Mouse (Mus musculus) forebrain, embryonic 13.5 days (tissue): ENCODE data around the gene Tmub1. TPM values are rescaled to one million over a fixed set of nuclear protein-coding genes. Genes with fewer than 3 reads are reported as not detected.

Source experiments
- ATAC-seq: fragments of 200-750 bp; cut with Nextera tagmentation; 2 replicates; pipeline ENCODE4 v1.8.0; 2017
- H3K27ac ChIP-seq: fragments of 300-500 bp; sonication (generic); 2 replicates; pipeline ENCODE4 v1.5.1; 2015; ENCODE audit warnings: inconsistent platforms, mild to moderate bottlenecking, moderate library complexity
- H3K27me3 ChIP-seq: fragments of 300-500 bp; sonication (generic); 2 replicates; pipeline ENCODE4 v1.6.1; 2015; ENCODE audit warnings: mild to moderate bottlenecking, inconsistent platforms
- H3K36me3 ChIP-seq: fragments of 300-500 bp; sonication (generic); 2 replicates; pipeline ENCODE4 v1.6.1; 2015; ENCODE audit warnings: mild to moderate bottlenecking, inconsistent platforms; ENCODE audit not compliant: poor library complexity, severe bottlenecking
- H3K4me1 ChIP-seq: fragments of 300-500 bp; sonication (generic); 2 replicates; pipeline ENCODE4 v1.6.1; 2015; ENCODE audit warnings: inconsistent platforms
- H3K4me2 ChIP-seq: fragments of 300-500 bp; sonication (generic); 2 replicates; pipeline ENCODE4 v1.6.1; 2015; ENCODE audit warnings: inconsistent platforms, mild to moderate bottlenecking, moderate library complexity
- H3K4me3 ChIP-seq: fragments of 300-500 bp; sonication (generic); 2 replicates; pipeline ENCODE4 v1.5.1; 2015; ENCODE audit warnings: mild to moderate bottlenecking, inconsistent platforms
- H3K9ac ChIP-seq: fragments of 300-500 bp; sonication (generic); 2 replicates; pipeline ENCODE4 v1.6.1; 2015; ENCODE audit warnings: mild to moderate bottlenecking, inconsistent platforms
- H3K9me3 ChIP-seq: fragments of 300-500 bp; sonication (generic); replicated peaks from 2 replicates; pipeline ENCODE4 v1.6.1; 2016; ENCODE audit warnings: inconsistent platforms
- WGBS: fragments of 180-500 bp; shearing (Covaris S2); methylation state at CpG from one replicate; pipeline ENCODE4 v1.1.7; 2015; 5-methylcytosine and 5-hydroxymethylcytosine counted together
- polyA plus RNA-seq: library from polyadenylated mRNA; unstranded; fragments of >200 nt; fragmentation: Nextera tagmentation; extraction: Ambion mirVana; gene quantifications from 2 replicates; pipeline ENCODE4 v1.2.1, GENCODE M21; 2015

Tmub1 gene
- polyA plus RNA-seq, 1 experiment from 2014 or later: 32.5 TPM

GRCm38 (mm10) chr5:24477909-24478308 lies 30.3 kb upstream of the Tmub1 start:
- Histone ChIP-seq H3K9me3 (no peaks in the 10 kb centered on the region), H3K27me3 (peaks cover 39% of the 10 kb centered on the region), H3K4me1 (peaks cover 50% of the 10 kb centered on the region), H3K4me3 (no peak overlapping the region), H3K9ac (no peak overlapping the region), H3K36me3 (peaks cover 60% of the 10 kb centered on the region), H3K4me2 (no peak overlapping the region), H3K27ac (no peak overlapping the region)
- WGBS: 92% methylated on average over 9 of the region's 9 CpGs
- no peak for ATAC-seq

- H3K9ac ChIP-seq: peak overlapping the region; percentile 58; the same call in 1 of the 2 replicates
- H3K4me1 ChIP-seq: peaks cover 36% of the 10 kb centered on the region
- no peak overlapping the region for H3K27ac ChIP-seq
- H3K4me2 ChIP-seq: peak overlapping the region; percentile 64; the same call in 1 of the 2 replicates
- WGBS: 77% methylated on average over 6 of the region's 6 CpGs
- H3K9me3 ChIP-seq: no peaks in the 10 kb centered on the region
- peaks cover 42% of the 10 kb centered on the region for H3K36me3 ChIP-seq
- ATAC-seq: no peak
- H3K27me3 ChIP-seq: peaks cover 40% of the 10 kb centered on the region
- H3K4me3 ChIP-seq: no peak overlapping the region
Observed at GRCm38 (mm10) chr5:24475476-24476241, 28.0 kb upstream of the Tmub1 start.

- Histone ChIP-seq H3K27ac (no peak overlapping the region), H3K36me3 (peaks cover 34% of the 10 kb centered on the region), H3K4me1 (peaks cover 33% of the 10 kb centered on the region), H3K4me3 (peak overlapping the region; percentile 38), H3K9me3 (no peaks in the 10 kb centered on the region), H3K9ac (peak overlapping the region; percentile 58), H3K4me2 (peak overlapping the region; percentile 64), H3K27me3 (peaks cover 40% of the 10 kb centered on the region)
- peak; percentile 12; the same call in 1 of the 2 replicates for ATAC-seq
- 3% methylated on average over 63 of the region's 67 CpGs for WGBS
Observed at GRCm38 (mm10) chr5:24474723-24475261, 27.1 kb upstream of the Tmub1 start.

- H3K4me1 ChIP-seq: peaks cover 33% of the 10 kb centered on the region
- 3% methylated on average over 52 of the region's 77 CpGs for WGBS
- H3K9ac ChIP-seq: peak overlapping the region; percentile 58
- H3K4me2 ChIP-seq: peak overlapping the region; percentile 64
- H3K27ac ChIP-seq: no peak overlapping the region
- H3K9me3 ChIP-seq: no peaks in the 10 kb centered on the region
- H3K27me3 ChIP-seq: peaks cover 40% of the 10 kb centered on the region
- peaks cover 28% of the 10 kb centered on the region for H3K36me3 ChIP-seq
- peak overlapping the region; percentile 38 for H3K4me3 ChIP-seq
- peak; percentile 22 for ATAC-seq
Observed at GRCm38 (mm10) chr5:24474025-24474722, 26.5 kb upstream of the Tmub1 start.

GRCm38 (mm10) chr5:24472884-24473619 lies 25.4 kb upstream of the Tmub1 start:
- H3K27me3 ChIP-seq: peaks cover 40% of the 10 kb centered on the region
- H3K36me3 ChIP-seq: peaks cover 16% of the 10 kb centered on the region
- H3K27ac ChIP-seq: no peak overlapping the region
- no peak overlapping the region for H3K4me3 ChIP-seq
- no peak overlapping the region for H3K9ac ChIP-seq
- no peak overlapping the region for H3K4me2 ChIP-seq
- H3K9me3 ChIP-seq: no peaks in the 10 kb centered on the region
- WGBS: 21% methylated on average over 7 of the region's 7 CpGs
- peaks cover 28% of the 10 kb centered on the region for H3K4me1 ChIP-seq
- ATAC-seq: no peak

- 11% methylated on average over 5 of the region's 5 CpGs for WGBS
- no peak overlapping the region for H3K4me2 ChIP-seq
- H3K36me3 ChIP-seq: no peaks in the 10 kb centered on the region
- H3K4me3 ChIP-seq: no peak overlapping the region
- no peaks in the 10 kb centered on the region for H3K9me3 ChIP-seq
- H3K4me1 ChIP-seq: peaks cover 42% of the 10 kb centered on the region
- peaks cover 36% of the 10 kb centered on the region for H3K27me3 ChIP-seq
- peak; percentile 63 for ATAC-seq
- H3K9ac ChIP-seq: no peak overlapping the region
- H3K27ac ChIP-seq: no peak overlapping the region
Observed at GRCm38 (mm10) chr5:24470600-24470999, 22.9 kb upstream of the Tmub1 start.

- H3K27ac ChIP-seq: no peak overlapping the region
- peaks cover 32% of the 10 kb centered on the region for H3K4me1 ChIP-seq
- peaks cover under 1% of the 10 kb centered on the region; the same call in 1 of the 2 replicates for H3K27me3 ChIP-seq
- peak overlapping the region; percentile 35 for H3K4me2 ChIP-seq
- no peak for ATAC-seq
- H3K36me3 ChIP-seq: peaks cover 4% of the 10 kb centered on the region
- H3K9me3 ChIP-seq: no peaks in the 10 kb centered on the region
- peak overlapping the region; percentile 51 for H3K9ac ChIP-seq
- WGBS: 24% methylated on average over 12 of the region's 12 CpGs
- H3K4me3 ChIP-seq: no peak overlapping the region
Observed at GRCm38 (mm10) chr5:24466762-24467161, 19.1 kb upstream of the Tmub1 start.

- ATAC-seq: no peak
- Histone ChIP-seq H3K4me2 (peak overlapping the region; percentile 100), H3K27me3 (no peaks in the 10 kb centered on the region), H3K9me3 (no peaks in the 10 kb centered on the region), H3K27ac (no peak overlapping the region; the same call in 1 of the 2 replicates), H3K9ac (peak overlapping the region; percentile 52), H3K4me1 (peaks cover 46% of the 10 kb centered on the region), H3K36me3 (peaks cover 33% of the 10 kb centered on the region), H3K4me3 (peak overlapping the region; percentile 4; the same call in 1 of the 2 replicates)
- 52% methylated on average over 7 of the region's 7 CpGs for WGBS
Observed at GRCm38 (mm10) chr5:24455613-24456012, 8.0 kb upstream of the Tmub1 start.

GRCm38 (mm10) chr5:24455076-24455475 lies 7.4 kb upstream of the Tmub1 start:
- H3K4me3 ChIP-seq: 0 out of 2 replicates have a peak overlapping the region, but pooled peaks have one; percentile 94
- peak overlapping the region; percentile 100 for H3K4me2 ChIP-seq
- H3K9ac ChIP-seq: peak overlapping the region; percentile 52
- ATAC-seq: no peak
- whole genome bisulfite sequencing: 73% methylated on average over 3 of the region's 3 CpGs
- no peaks in the 10 kb centered on the region for H3K9me3 ChIP-seq
- H3K36me3 ChIP-seq: peaks cover 30% of the 10 kb centered on the region
- H3K27ac ChIP-seq: 0 out of 2 replicates have a peak overlapping the region, but pooled peaks have one; percentile 93
- peaks cover 46% of the 10 kb centered on the region for H3K4me1 ChIP-seq
- H3K27me3 ChIP-seq: peaks cover 4% of the 10 kb centered on the region

- H3K4me3 ChIP-seq: peak overlapping the region; percentile 94
- no peaks in the 10 kb centered on the region for H3K9me3 ChIP-seq
- peaks cover 25% of the 10 kb centered on the region for H3K36me3 ChIP-seq
- WGBS: 26% methylated on average over 2 of the region's 2 CpGs
- ATAC-seq: no peak
- peak overlapping the region; percentile 96; the same call in 1 of the 2 replicates for H3K9ac ChIP-seq
- peak overlapping the region; percentile 100 for H3K4me2 ChIP-seq
- peak overlapping the region; percentile 93; the same call in 1 of the 2 replicates for H3K27ac ChIP-seq
- H3K27me3 ChIP-seq: peaks cover 7% of the 10 kb centered on the region
- H3K4me1 ChIP-seq: peaks cover 46% of the 10 kb centered on the region
Observed at GRCm38 (mm10) chr5:24453985-24454303, 6.3 kb upstream of the Tmub1 start.

GRCm38 (mm10) chr5:24453283-24453984 lies 5.8 kb upstream of the Tmub1 start:
- Histone ChIP-seq H3K9ac (peak overlapping the region; percentile 96), H3K4me3 (peak overlapping the region; percentile 94), H3K9me3 (no peaks in the 10 kb centered on the region), H3K27me3 (peaks cover 12% of the 10 kb centered on the region), H3K4me1 (peaks cover 46% of the 10 kb centered on the region), H3K27ac (peak overlapping the region; percentile 93), H3K36me3 (peaks cover 20% of the 10 kb centered on the region), H3K4me2 (peak overlapping the region; percentile 100)
- 4% methylated on average over 5 of the region's 5 CpGs for WGBS
- peak; percentile 9; the same call in 1 of the 2 replicates for ATAC-seq
